Mouse (Mus musculus): ENCODE measurements around the gene Nrxn3. TPM values are rescaled to one million over a fixed set of nuclear protein-coding genes. Genes with fewer than 3 reads are reported as not detected.

Nrxn3 gene
- polyA plus RNA-seq, 1 experiment, result 3.0 TPM

GRCm38 (mm10) chr12:88819335-88819709 is 96.6 kb downstream of the Nrxn3 start:
- H3ac ChIP-seq (ENCODE audit: control insufficient read depth, insufficient read length), result no peak overlapping the region
- H3K4me2 ChIP-seq (ENCODE audit: low read depth), result no peak overlapping the region
- H3K27me3 ChIP-seq (ENCODE audit: control insufficient read depth, insufficient read depth, insufficient read length), result no peaks in the 10 kb centered on the region
- no peaks in the 10 kb centered on the region for H3K79me2 ChIP-seq (ENCODE audit: control insufficient read depth, insufficient read depth)
- TF ChIP-seq E2F4 (IDR thresholded peaks at IDR 0.05; ENCODE audit: insufficient read depth), result no peak
- TF ChIP-seq POLR2A (IDR thresholded peaks at IDR 0.05; ENCODE audit: insufficient read length, low read depth), result no peak
- no peak for TF ChIP-seq CEBPB (IDR thresholded peaks at IDR 0.05; ENCODE audit: insufficient read depth, poor library complexity, severe bottlenecking)
- no peak for TF ChIP-seq TCF12 (IDR thresholded peaks at IDR 0.05; ENCODE audit: insufficient read depth, poor library complexity, severe bottlenecking)
- TF ChIP-seq POLR2AphosphoS2 (IDR thresholded peaks at IDR 0.05; ENCODE audit: insufficient read length, low read depth), result no peak
- no peak for TF ChIP-seq REST (IDR thresholded peaks at IDR 0.05; ENCODE audit: insufficient read depth, insufficient read length)
- no peak for TF ChIP-seq SRF (IDR thresholded peaks at IDR 0.05; ENCODE audit: control insufficient read depth, insufficient read length, low read depth)
- TF ChIP-seq USF1 (IDR thresholded peaks at IDR 0.05; ENCODE audit: low read depth), result no peak
- no peak for TF ChIP-seq TCF3 (IDR thresholded peaks at IDR 0.05; ENCODE audit: insufficient read length, low read depth)
- TF ChIP-seq MAX (IDR thresholded peaks at IDR 0.05; ENCODE audit: low read depth), result no peak
- TF ChIP-seq MYOG (IDR thresholded peaks at IDR 0.05; ENCODE audit: control insufficient read depth in 1 of 3, insufficient read depth in 1 of 3, insufficient read length in 2 of 3, low read depth in 2 of 3), result no peak
- TF ChIP-seq MYOD1 (IDR thresholded peaks at IDR 0.05; ENCODE audit: control insufficient read depth in 1 of 3, insufficient read length in 2 of 3, low read depth in 2 of 3), result no peak
- H3K4me3 ChIP-seq, result no peak overlapping the region
- H3K36me3 ChIP-seq (ENCODE audit: control insufficient read depth, insufficient read depth), result no peaks in the 10 kb centered on the region

- Histone ChIP-seq H3K4me3 (no peak overlapping the region), H3ac (ENCODE audit: control insufficient read depth, insufficient read length) (no peak overlapping the region), H3K4me2 (ENCODE audit: low read depth) (no peak overlapping the region), H3K27me3 (ENCODE audit: control insufficient read depth, insufficient read depth, insufficient read length) (no peaks in the 10 kb centered on the region), H3K79me2 (ENCODE audit: control insufficient read depth, insufficient read depth) (no peaks in the 10 kb centered on the region), H3K36me3 (ENCODE audit: control insufficient read depth, insufficient read depth) (no peaks in the 10 kb centered on the region)
- TF ChIP-seq CEBPB (IDR thresholded peaks at IDR 0.05; ENCODE audit: insufficient read depth, poor library complexity, severe bottlenecking) (no peak), MYOG (IDR thresholded peaks at IDR 0.05; ENCODE audit: control insufficient read depth in 1 of 3, insufficient read depth in 1 of 3, insufficient read length in 2 of 3, low read depth in 2 of 3) (no peak), TCF12 (IDR thresholded peaks at IDR 0.05; ENCODE audit: insufficient read depth, poor library complexity, severe bottlenecking) (no peak), MAX (IDR thresholded peaks at IDR 0.05; ENCODE audit: low read depth) (no peak), MYOD1 (IDR thresholded peaks at IDR 0.05; ENCODE audit: control insufficient read depth in 1 of 3, insufficient read length in 2 of 3, low read depth in 2 of 3) (no peak), E2F4 (IDR thresholded peaks at IDR 0.05; ENCODE audit: insufficient read depth) (no peak), TCF3 (IDR thresholded peaks at IDR 0.05; ENCODE audit: insufficient read length, low read depth) (no peak), POLR2AphosphoS2 (IDR thresholded peaks at IDR 0.05; ENCODE audit: insufficient read length, low read depth) (no peak), POLR2A (IDR thresholded peaks at IDR 0.05; ENCODE audit: insufficient read length, low read depth) (no peak), SRF (IDR thresholded peaks at IDR 0.05; ENCODE audit: control insufficient read depth, insufficient read length, low read depth) (no peak)
These were observed 97.5 kb downstream of the Nrxn3 start for GRCm38 (mm10) chr12:88820131-88820530.

- Histone ChIP-seq H3K27me3 (ENCODE audit: control insufficient read depth, insufficient read depth, insufficient read length) (no peaks in the 10 kb centered on the region), H3ac (ENCODE audit: control insufficient read depth, insufficient read length) (no peak overlapping the region), H3K79me2 (ENCODE audit: control insufficient read depth, insufficient read depth) (no peaks in the 10 kb centered on the region), H3K36me3 (ENCODE audit: control insufficient read depth, insufficient read depth) (no peaks in the 10 kb centered on the region), H3K4me2 (ENCODE audit: low read depth) (no peak overlapping the region), H3K4me3 (no peak overlapping the region)
- no peak for TF ChIP-seq POLR2A (IDR thresholded peaks at IDR 0.05; ENCODE audit: insufficient read length, low read depth)
- TF ChIP-seq TCF12 (IDR thresholded peaks at IDR 0.05; ENCODE audit: insufficient read depth, poor library complexity, severe bottlenecking), result no peak
- no peak for TF ChIP-seq SRF (IDR thresholded peaks at IDR 0.05; ENCODE audit: control insufficient read depth, insufficient read length, low read depth)
- TF ChIP-seq MYOD1 (IDR thresholded peaks at IDR 0.05; ENCODE audit: control insufficient read depth in 1 of 3, insufficient read length in 2 of 3, low read depth in 2 of 3), result no peak
- no peak for TF ChIP-seq USF1 (IDR thresholded peaks at IDR 0.05; ENCODE audit: low read depth)
- no peak for TF ChIP-seq REST (IDR thresholded peaks at IDR 0.05; ENCODE audit: insufficient read depth, insufficient read length)
- no peak for TF ChIP-seq CEBPB (IDR thresholded peaks at IDR 0.05; ENCODE audit: insufficient read depth, poor library complexity, severe bottlenecking)
- no peak for TF ChIP-seq MAX (IDR thresholded peaks at IDR 0.05; ENCODE audit: low read depth)
- TF ChIP-seq MYOG (IDR thresholded peaks at IDR 0.05; ENCODE audit: control insufficient read depth in 1 of 3, insufficient read depth in 1 of 3, insufficient read length in 2 of 3, low read depth in 2 of 3), result no peak
- no peak for TF ChIP-seq POLR2AphosphoS2 (IDR thresholded peaks at IDR 0.05; ENCODE audit: insufficient read length, low read depth)
- TF ChIP-seq TCF3 (IDR thresholded peaks at IDR 0.05; ENCODE audit: insufficient read length, low read depth), result no peak
- no peak for TF ChIP-seq E2F4 (IDR thresholded peaks at IDR 0.05; ENCODE audit: insufficient read depth)
These were observed 108.2 kb downstream of the Nrxn3 start for GRCm38 (mm10) chr12:88830851-88831250.

- H3K4me2 ChIP-seq (ENCODE audit: low read depth), result no peak overlapping the region
- TF ChIP-seq MYOG (IDR thresholded peaks at IDR 0.05; ENCODE audit: control insufficient read depth in 1 of 3, insufficient read depth in 1 of 3, insufficient read length in 2 of 3, low read depth in 2 of 3), result no peak
- no peaks in the 10 kb centered on the region for H3K27me3 ChIP-seq (ENCODE audit: control insufficient read depth, insufficient read depth, insufficient read length)
- H3ac ChIP-seq (ENCODE audit: control insufficient read depth, insufficient read length), result no peak overlapping the region
- H3K79me2 ChIP-seq (ENCODE audit: control insufficient read depth, insufficient read depth), result no peaks in the 10 kb centered on the region
- no peaks in the 10 kb centered on the region for H3K36me3 ChIP-seq (ENCODE audit: control insufficient read depth, insufficient read depth)
- no peak overlapping the region for H3K4me3 ChIP-seq
These were observed 113.1 kb downstream of the Nrxn3 start for GRCm38 (mm10) chr12:88835821-88836220.

GRCm38 (mm10) chr12:88839724-88840123 is 117.0 kb downstream of the Nrxn3 start:
- Histone ChIP-seq H3K27me3 (ENCODE audit: control insufficient read depth, insufficient read depth, insufficient read length) (no peaks in the 10 kb centered on the region), H3K4me2 (ENCODE audit: low read depth) (no peak overlapping the region), H3ac (ENCODE audit: control insufficient read depth, insufficient read length) (no peak overlapping the region), H3K79me2 (ENCODE audit: control insufficient read depth, insufficient read depth) (no peaks in the 10 kb centered on the region), H3K36me3 (ENCODE audit: control insufficient read depth, insufficient read depth) (no peaks in the 10 kb centered on the region), H3K4me3 (no peak overlapping the region)
- TF ChIP-seq MYOD1 (IDR thresholded peaks at IDR 0.05; ENCODE audit: control insufficient read depth in 1 of 3, insufficient read length in 2 of 3, low read depth in 2 of 3) (no peak), E2F4 (IDR thresholded peaks at IDR 0.05; ENCODE audit: insufficient read depth) (no peak), SRF (IDR thresholded peaks at IDR 0.05; ENCODE audit: control insufficient read depth, insufficient read length, low read depth) (no peak), POLR2AphosphoS2 (IDR thresholded peaks at IDR 0.05; ENCODE audit: insufficient read length, low read depth) (no peak), CEBPB (IDR thresholded peaks at IDR 0.05; ENCODE audit: insufficient read depth, poor library complexity, severe bottlenecking) (no peak), REST (IDR thresholded peaks at IDR 0.05; ENCODE audit: insufficient read depth, insufficient read length) (no peak), POLR2A (IDR thresholded peaks at IDR 0.05; ENCODE audit: insufficient read length, low read depth) (no peak), MAX (IDR thresholded peaks at IDR 0.05; ENCODE audit: low read depth) (no peak), TCF12 (IDR thresholded peaks at IDR 0.05; ENCODE audit: insufficient read depth, poor library complexity, severe bottlenecking) (no peak), MYOG (IDR thresholded peaks at IDR 0.05; ENCODE audit: control insufficient read depth in 1 of 3, insufficient read depth in 1 of 3, insufficient read length in 2 of 3, low read depth in 2 of 3) (no peak), USF1 (IDR thresholded peaks at IDR 0.05; ENCODE audit: low read depth) (no peak), TCF3 (IDR thresholded peaks at IDR 0.05; ENCODE audit: insufficient read length, low read depth) (no peak)
